In genomic region chr10:127380251-127380691, GRCm38 (mm10) we compare ENCODE assay signal across 8 mouse cellular contexts. TPM values are rescaled to one million over a fixed set of nuclear protein-coding genes. Genes with fewer than 3 reads are reported as not detected.
DNase-seq lines count a peak whose midpoint lies in the region; ATAC-seq and TF ChIP-seq lines count a peak whose summit lies in the region.

Gene R3hdm2, plus strand, starts transcription at chr10:127380327.

- intact Hi-C loops in gastrocnemius, adult 2 months (cut with DNase I) = loop anchor here (5.0 kb wide), 1 partner anchor 47 kb away; no protein-coding TSS in a partner anchor
- intact Hi-C loops in left cerebral cortex, adult 2 months (cut with DNase I) = loop anchor here (1.0 to 2.0 kb wide), 3 partner anchors 26 to 41 kb away; partner anchors contain the start of gene Inhbe

- under 1% methylated on average over 30 of the region's 53 CpGs for WGBS in hindbrain, postnatal 0 days

- H3K36me3 ChIP-seq in hindbrain, postnatal 0 days (ENCODE audit: insufficient read depth, low read length) = no peaks in the 10 kb centered on the region

- H3K27ac ChIP-seq in gastrocnemius, adult 2 months = peak within 1 kb of the TSS; percentile 97
- peak within 1 kb of the TSS; percentile 93 for H3K27ac ChIP-seq in hindbrain, postnatal 0 days
- peak within 1 kb of the TSS; percentile 94 for H3K27ac ChIP-seq in left cerebral cortex, adult 2 months

- DNase-seq in WW6 (ENCODE audit: low read depth, low spot score) = peak; percentile 84
- peak; percentile 90 to 97 for DNase-seq in cerebellum, postnatal 4 days (ENCODE audit: low spot score in 2 of 2)
- peak; percentile 96 for DNase-seq in gastrocnemius, adult 2 months
- DNase-seq in hindbrain, postnatal 0 days (ENCODE audit: low spot score) = peak; percentile 97
- peak; percentile 91 to 92 for DNase-seq in left cerebral cortex, adult 2 months (ENCODE audit: extremely low spot score in 1 of 2, low spot score in 2 of 2)
- peak; percentile 81 to 91 for DNase-seq in right cerebral cortex, adult 2 months (ENCODE audit: low spot score in 2 of 2)
- peak; percentile 93 for DNase-seq in urinary bladder, postnatal 14 days (ENCODE audit: low spot score)

- no peaks in the 10 kb centered on the region for H3K9me3 ChIP-seq in hindbrain, postnatal 0 days (ENCODE audit: low read length)

- peak within 1 kb of the TSS; percentile 82 for H3K4me2 ChIP-seq in hindbrain, postnatal 0 days (ENCODE audit: low read depth, low read length)

- no peak for TF ChIP-seq CTCF in gastrocnemius, adult 2 months (IDR thresholded peaks at IDR 0.05)
- TF ChIP-seq CTCF in hindbrain, postnatal 0 days (IDR thresholded peaks at IDR 0.05; ENCODE audit: low read depth) = no peak
- no peak for TF ChIP-seq CTCF in left cerebral cortex, adult 2 months (IDR thresholded peaks at IDR 0.05)

- ATAC-seq in hindbrain, postnatal 0 days = peak; percentile 97
- ATAC-seq in megakaryocyte, adult 5-6 weeks (ENCODE audit: poor library complexity, severe bottlenecking) = peak; percentile 98

- peak within 1 kb of the TSS; percentile 93 for H3K4me3 ChIP-seq in gastrocnemius, adult 2 months
- peak within 1 kb of the TSS; percentile 47 for H3K4me3 ChIP-seq in hindbrain, postnatal 0 days (ENCODE audit: low read length)
- peak within 1 kb of the TSS; percentile 80 for H3K4me3 ChIP-seq in left cerebral cortex, adult 2 months

- H3K4me1 ChIP-seq in hindbrain, postnatal 0 days (ENCODE audit: insufficient read depth, low read length) = peaks cover 5% of the 10 kb centered on the region; the same call in 1 of the 2 replicates

- H3K27me3 ChIP-seq in hindbrain, postnatal 0 days (ENCODE audit: insufficient read depth, low read length) = no peaks in the 10 kb centered on the region

- H3K9ac ChIP-seq in hindbrain, postnatal 0 days (replicated peaks; ENCODE audit: low read length) = peak within 1 kb of the TSS; percentile 91

RNA-seq across cellular contexts. Expression of gene R3hdm2, which starts in this region (rescaled TPM):
- total RNA-seq in gastrocnemius, adult 2 months (2021) = 100 to 1,000 TPM; 118 to 153 TPM
- 47.7 and 60.6 TPM in 2 replicates for total RNA-seq in hindbrain, postnatal 0 days (2014; rRNA removed)
- 39.3 and 47.6 TPM in 2 replicates for polyA plus RNA-seq in hindbrain, postnatal 0 days (2015; fragmentation: Nextera tagmentation; extraction: Ambion mirVana)
- total RNA-seq in left cerebral cortex, adult 2 months (2021) = 100 to 1,000 TPM; 365 to 382 TPM
- total RNA-seq in megakaryocyte, adult 5-6 weeks (2015) = 87.2 and 101 TPM in 2 replicates
- total RNA-seq in megakaryocyte, adult 5-6 weeks (2017) = 30.6 and 41.3 TPM in 2 replicates

Comparison
In these comparisons a context has a peak if more than half of its experiments do, and no peak if none do; other contexts are left out.
1. Peak in every context shown above with its lines: DNase-seq, ATAC-seq, H3K4me3 ChIP-seq and H3K27ac ChIP-seq.